Mouse (Mus musculus) cortical plate, adult 2 months (tissue): ENCODE data around the gene Fhad1.

ENCODE experiments used
- CTCF ChIP-seq: fragments of 200-500 bp; IDR thresholded peaks from 2 replicates; pipeline ENCODE4 v1.5.1; 2011; ENCODE audit warnings: mild to moderate bottlenecking, control low read depth, low read length; ENCODE audit not compliant: insufficient read depth; ENCODE audit errors: extremely low read depth
- POLR2A ChIP-seq: fragments of 200-500 bp; IDR thresholded peaks from 2 replicates; pipeline ENCODE4 v1.6.1; 2011; ENCODE audit warnings: mild to moderate bottlenecking, low read length, control low read depth; ENCODE audit not compliant: insufficient read depth; ENCODE audit errors: extremely low read depth

DNA sequence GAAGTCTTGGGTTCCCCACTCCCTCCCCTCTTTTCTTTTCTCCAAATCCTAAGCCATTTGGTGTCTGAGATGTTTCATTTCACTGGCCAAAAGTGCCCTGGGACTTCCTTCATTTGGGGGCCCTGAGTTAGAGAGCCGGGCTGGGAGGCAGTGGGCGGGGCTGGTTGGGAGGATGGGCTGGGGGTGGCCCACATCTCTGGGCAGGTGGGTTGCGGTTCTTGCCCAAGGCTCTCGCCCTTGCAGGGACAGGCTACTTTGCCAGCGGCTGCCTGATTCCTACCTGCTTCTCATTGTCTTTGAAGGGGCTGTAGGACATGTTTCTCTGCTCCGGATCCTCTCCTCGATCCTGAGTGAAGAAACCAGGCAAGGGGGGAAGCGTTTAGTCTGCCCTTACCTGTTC lies 116.0 kb downstream of the Fhad1 start:
- no peak for TF ChIP-seq CTCF
- TF ChIP-seq POLR2A: no peak
